Mouse (Mus musculus): ENCODE data around the gene Vsig4.
"Not testable (repeated sequence)": the region's sequence is repeated elsewhere in the genome, so short reads cannot be mapped to it uniquely, and the experiment has no call there.

The Vsig4 gene

DNA sequence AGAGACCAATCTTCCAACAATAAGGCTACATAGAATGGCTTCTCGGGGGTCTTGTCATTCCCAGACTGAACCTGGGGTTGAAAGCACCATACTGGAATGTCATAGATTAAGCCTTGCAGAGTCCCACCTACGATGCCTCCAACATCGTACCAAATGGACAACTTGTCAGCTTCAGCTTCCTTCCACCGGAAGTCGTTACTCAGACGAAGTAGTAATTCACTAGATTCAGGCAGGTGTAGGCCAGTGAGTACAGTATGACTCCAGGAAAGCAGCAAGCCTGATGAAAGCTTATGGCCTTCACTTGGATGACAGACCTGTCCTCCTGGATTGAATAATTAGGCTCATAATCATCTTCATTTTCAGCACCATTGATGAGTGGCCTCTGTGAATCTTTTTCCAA lies 69.0 kb downstream of the Vsig4 start:
- TF ChIP-seq POU5F1 (IDR thresholded peaks at IDR 0.05; ENCODE audit: borderline replicate concordance, low read length) (no peak), CTCF (conservative IDR thresholded peaks at IDR 0.05; ENCODE audit: low read length) (no peak), NANOG (IDR thresholded peaks at IDR 0.05; ENCODE audit: borderline replicate concordance, low read length) (no peak)
- Histone ChIP-seq H3K9me3 (ENCODE audit: low read length) (no peaks in the 10 kb centered on the region), H3K4me3 (replicated peaks; ENCODE audit: low read length) (no peak overlapping the region), H3K27me3 (ENCODE audit: insufficient read depth, low read length) (no peaks in the 10 kb centered on the region), H3K4me1 (replicated peaks; ENCODE audit: low read depth, low read length) (no peaks in the 10 kb centered on the region), H3K36me3 (ENCODE audit: insufficient read depth, low read length) (no peaks in the 10 kb centered on the region)

DNA sequence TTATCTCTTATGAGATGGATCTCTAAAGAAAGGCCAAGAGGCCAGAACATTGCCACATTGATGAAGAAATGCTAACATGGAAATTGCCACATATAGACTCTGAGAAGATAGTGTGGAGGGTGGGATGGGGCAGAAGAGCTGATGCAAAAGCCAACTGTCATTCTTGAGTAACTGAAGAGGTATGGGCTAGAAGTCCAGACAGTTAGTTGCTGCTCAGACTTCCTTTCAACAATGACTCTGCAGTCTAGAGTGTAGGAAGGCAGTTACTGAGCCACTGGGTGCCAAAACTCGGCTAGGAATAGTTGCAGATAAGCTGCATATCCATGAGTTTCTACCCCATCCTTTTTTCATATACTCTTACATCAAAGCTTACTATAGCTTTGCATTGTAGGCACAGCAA lies 75.2 kb downstream of the Vsig4 start:
- no peaks in the 10 kb centered on the region for H3K4me1 ChIP-seq (replicated peaks; ENCODE audit: low read depth, low read length)
- no peaks in the 10 kb centered on the region for H3K27me3 ChIP-seq (ENCODE audit: insufficient read depth, low read length)
- no peaks in the 10 kb centered on the region for H3K36me3 ChIP-seq (ENCODE audit: insufficient read depth, low read length)
- H3K4me3 ChIP-seq (replicated peaks; ENCODE audit: low read length), result no peak overlapping the region
- H3K9me3 ChIP-seq (ENCODE audit: low read length), result no peaks in the 10 kb centered on the region
- TF ChIP-seq POU5F1 (IDR thresholded peaks at IDR 0.05; ENCODE audit: borderline replicate concordance, low read length), result no peak
- no peak for TF ChIP-seq CTCF (conservative IDR thresholded peaks at IDR 0.05; ENCODE audit: low read length)
- TF ChIP-seq NANOG (IDR thresholded peaks at IDR 0.05; ENCODE audit: borderline replicate concordance, low read length), result no peak

DNA sequence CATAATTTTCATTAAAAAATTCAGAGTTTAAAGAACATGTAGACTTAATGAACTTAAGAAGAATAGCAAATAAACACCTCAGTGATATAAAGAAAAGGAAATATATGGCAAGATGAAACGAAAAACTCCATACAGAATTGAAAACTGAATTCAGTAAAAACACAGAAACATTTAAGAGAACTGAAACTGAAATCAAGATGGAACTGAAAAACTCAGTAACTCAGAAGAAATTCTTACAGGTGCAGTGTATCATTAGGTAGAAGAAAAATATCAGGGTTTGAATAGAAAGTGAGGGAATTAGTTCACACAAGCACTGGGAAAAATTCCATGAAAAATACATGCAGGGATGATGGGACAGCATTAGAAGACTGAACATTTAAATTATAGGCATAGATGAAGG lies 86.4 kb downstream of the Vsig4 start:
- Histone ChIP-seq H3K9me3 (ENCODE audit: low read length) (no peaks in the 10 kb centered on the region), H3K36me3 (ENCODE audit: insufficient read depth, low read length) (no peaks in the 10 kb centered on the region), H3K27me3 (ENCODE audit: insufficient read depth, low read length) (no peaks in the 10 kb centered on the region), H3K4me3 (replicated peaks; ENCODE audit: low read length) (no peak overlapping the region), H3K4me1 (replicated peaks; ENCODE audit: low read depth, low read length) (no peaks in the 10 kb centered on the region)
- TF ChIP-seq CTCF (conservative IDR thresholded peaks at IDR 0.05; ENCODE audit: low read length), result no peak
- no peak for TF ChIP-seq POU5F1 (IDR thresholded peaks at IDR 0.05; ENCODE audit: borderline replicate concordance, low read length)
- no peak for TF ChIP-seq NANOG (IDR thresholded peaks at IDR 0.05; ENCODE audit: borderline replicate concordance, low read length)

DNA sequence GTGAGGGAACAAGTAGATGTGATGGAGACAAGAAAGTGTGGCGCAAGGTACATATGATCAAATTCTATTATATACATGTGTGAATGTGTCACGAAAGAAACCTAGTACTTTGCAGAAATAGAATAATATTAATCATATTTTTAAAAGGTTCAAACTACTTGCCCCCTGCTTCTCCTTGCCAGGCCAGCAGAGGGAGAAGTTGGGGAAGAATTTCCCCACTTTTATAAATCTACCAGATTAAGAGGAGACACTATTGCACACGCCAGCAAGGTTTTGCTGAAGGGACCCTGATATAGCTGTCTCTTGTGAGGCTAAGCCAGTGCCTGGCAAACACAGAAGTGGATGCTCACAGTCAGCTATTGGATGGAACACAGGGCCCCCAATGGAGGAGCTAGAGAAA lies 88.1 kb downstream of the Vsig4 start:
- H3K4me3 ChIP-seq (replicated peaks; ENCODE audit: low read length); H3K4me1 ChIP-seq (replicated peaks; ENCODE audit: low read depth, low read length); H3K27me3 ChIP-seq (ENCODE audit: insufficient read depth, low read length); H3K9me3 ChIP-seq (ENCODE audit: low read length); H3K36me3 ChIP-seq (ENCODE audit: insufficient read depth, low read length): not testable (repeated sequence)

All from E14TG2a.4 (cell line).